Mouse (Mus musculus): ENCODE results near the gene Xntrpc. TPM values are rescaled to one million over a fixed set of nuclear protein-coding genes. Genes with fewer than 3 reads are reported as not detected.
A peak's percentile ranks its signal among the peaks of the same experiment; 100 is the strongest.

Gene Xntrpc
- polyA plus RNA-seq, 1 experiment: 4.7 TPM

DNA sequence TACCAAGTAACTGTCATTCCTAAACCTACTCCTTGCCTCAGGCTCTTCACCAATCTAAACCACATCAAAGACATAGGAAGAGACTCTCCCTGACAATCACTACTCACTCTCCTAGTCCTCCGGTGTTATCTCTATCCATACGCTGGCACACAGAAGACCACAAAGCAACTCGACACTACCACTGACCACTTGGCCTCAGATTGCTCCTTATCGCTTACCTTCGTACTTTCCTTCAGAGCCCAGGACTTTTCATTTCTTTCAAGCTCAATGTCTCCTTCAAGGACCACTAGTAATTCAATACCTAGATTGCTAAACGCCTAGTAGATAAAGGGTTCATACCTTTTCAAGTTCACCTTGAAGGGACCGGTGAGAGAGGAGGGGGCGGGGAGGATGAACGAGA lies 1.6 kb upstream of the Xntrpc start:
- TF ChIP-seq POLR2A (IDR thresholded peaks at IDR 0.05; ENCODE audit: borderline replicate concordance, insufficient read depth, low read length) (no peak), CTCF (IDR thresholded peaks at IDR 0.05; ENCODE audit: borderline replicate concordance, insufficient read depth, low read depth, low read length) (no peak)
- DNase-seq: no peak
- peak overlapping the region; percentile 72 for H3K4me3 ChIP-seq (replicated peaks; ENCODE audit: insufficient read depth, low read depth, low read length)
- no peaks in the 10 kb centered on the region; the same call in 1 of the 2 replicates for H3K4me1 ChIP-seq (ENCODE audit: control insufficient read depth, insufficient read depth, low read length)
- H3K27me3 ChIP-seq (ENCODE audit: control insufficient read depth, insufficient read depth, low read length): no peaks in the 10 kb centered on the region
- H3K27ac ChIP-seq (ENCODE audit: insufficient read depth, low read length): no peak overlapping the region
- 88% methylated on average over 9 of the region's 9 CpGs for WGBS

DNA sequence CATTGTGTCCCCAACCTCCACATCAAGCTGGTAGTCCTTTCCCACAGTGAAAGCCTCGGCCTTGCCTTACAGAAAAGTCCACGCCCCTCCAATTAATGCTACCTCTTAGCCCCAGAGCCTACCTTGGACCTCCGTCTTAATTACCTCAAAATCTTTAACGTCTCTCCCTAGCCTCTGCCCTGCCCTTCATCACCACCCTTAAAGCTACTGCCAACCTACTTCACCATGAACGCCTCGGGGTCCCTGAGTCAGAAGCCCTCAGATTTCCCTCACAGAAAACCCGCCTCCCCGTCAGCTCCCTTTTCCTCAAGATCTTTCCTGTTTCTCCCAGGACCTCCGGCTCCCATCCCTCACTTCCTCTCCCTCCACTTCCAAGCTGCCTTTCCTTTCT lies 863 bp upstream of the Xntrpc start:
- TF ChIP-seq CTCF (IDR thresholded peaks at IDR 0.05; ENCODE audit: borderline replicate concordance, insufficient read depth, low read depth, low read length) (no peak), POLR2A (IDR thresholded peaks at IDR 0.05; ENCODE audit: borderline replicate concordance, insufficient read depth, low read length) (no peak)
- Histone ChIP-seq H3K27me3 (ENCODE audit: control insufficient read depth, insufficient read depth, low read length) (no peaks in the 10 kb centered on the region), H3K27ac (ENCODE audit: insufficient read depth, low read length) (peak overlapping the region; percentile 57), H3K4me3 (replicated peaks; ENCODE audit: insufficient read depth, low read depth, low read length) (peak overlapping the region; percentile 72), H3K4me1 (ENCODE audit: control insufficient read depth, insufficient read depth, low read length) (no peaks in the 10 kb centered on the region; the same call in 1 of the 2 replicates)
- 2% methylated on average over 9 of the region's 9 CpGs for WGBS
- no peak for DNase-seq

GRCm38 (mm10) chr7:102066363-102066762 lies 850 bp downstream of the Xntrpc start:
- Histone ChIP-seq H3K27ac (ENCODE audit: insufficient read depth, low read length) (no peak overlapping the region), H3K4me3 (replicated peaks; ENCODE audit: insufficient read depth, low read depth, low read length) (no peak overlapping the region), H3K4me1 (ENCODE audit: control insufficient read depth, insufficient read depth, low read length) (no peaks in the 10 kb centered on the region; the same call in 1 of the 2 replicates), H3K27me3 (ENCODE audit: control insufficient read depth, insufficient read depth, low read length) (no peaks in the 10 kb centered on the region)
- TF ChIP-seq CTCF (IDR thresholded peaks at IDR 0.05; ENCODE audit: borderline replicate concordance, insufficient read depth, low read depth, low read length) (no peak), POLR2A (IDR thresholded peaks at IDR 0.05; ENCODE audit: borderline replicate concordance, insufficient read depth, low read length) (no peak)
- WGBS: 58% methylated on average over 6 of the region's 6 CpGs
- no peak for DNase-seq

DNA sequence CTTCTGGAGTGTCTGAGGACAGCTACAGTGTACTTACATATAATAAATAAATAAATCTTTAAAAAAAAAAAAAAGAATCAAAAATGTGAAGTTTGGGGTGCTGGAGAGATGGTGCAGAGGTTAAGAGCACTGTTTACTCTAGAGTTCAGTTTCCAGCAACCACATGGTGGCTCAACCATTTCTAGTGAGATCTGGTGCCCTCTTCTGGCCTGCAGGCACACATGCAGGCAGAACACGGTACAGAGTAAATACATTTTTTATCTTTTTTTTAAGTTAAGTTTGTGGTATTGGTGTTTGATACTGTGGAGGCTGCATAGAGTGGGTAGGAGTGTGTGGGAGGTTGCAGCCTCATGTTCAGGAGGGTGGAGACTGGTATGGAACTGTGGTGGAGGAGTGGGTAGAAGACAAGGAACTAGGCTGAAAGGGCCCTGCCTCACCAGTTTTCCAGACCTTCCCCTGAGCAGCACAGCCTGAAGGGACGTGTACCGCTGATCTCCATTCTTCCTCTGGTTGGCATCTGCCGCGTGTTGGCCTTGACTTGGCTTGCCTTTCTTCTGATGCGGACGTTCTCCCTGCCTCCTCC lies 11.3 kb downstream of the Xntrpc start:
- WGBS: 68% methylated on average over 7 of the region's 7 CpGs
- TF ChIP-seq CTCF (IDR thresholded peaks at IDR 0.05; ENCODE audit: borderline replicate concordance, insufficient read depth, low read depth, low read length): peak; percentile 58; the same call in 1 of the 2 replicates
- TF ChIP-seq POLR2A (IDR thresholded peaks at IDR 0.05; ENCODE audit: borderline replicate concordance, insufficient read depth, low read length): no peak

GRCm38 (mm10) chr7:102078517-102078916 lies 13.0 kb downstream of the Xntrpc start:
- peak; percentile 33 to 36 for DNase-seq
- 67% methylated on average over 7 of the region's 7 CpGs for WGBS

More for the DNA sequence above, 11.3 kb downstream of the Xntrpc start:
- H3K27me3 ChIP-seq (ENCODE audit: control insufficient read depth, insufficient read depth, low read length): no peaks in the 10 kb centered on the region
- no peaks in the 10 kb centered on the region for H3K4me1 ChIP-seq (ENCODE audit: control insufficient read depth, insufficient read depth, low read length)
- H3K4me3 ChIP-seq (replicated peaks; ENCODE audit: insufficient read depth, low read depth, low read length): no peak overlapping the region
- DNase-seq: no peak
- H3K27ac ChIP-seq (ENCODE audit: insufficient read depth, low read length): no peak overlapping the region

GRCm38 (mm10) chr7:102080311-102080710 lies 14.8 kb downstream of the Xntrpc start:
- no peak overlapping the region for H3K4me3 ChIP-seq (replicated peaks; ENCODE audit: insufficient read depth, low read depth, low read length)
- H3K27ac ChIP-seq (ENCODE audit: insufficient read depth, low read length): no peak overlapping the region
- 91% methylated on average over 8 of the region's 8 CpGs for WGBS
- H3K27me3 ChIP-seq (ENCODE audit: control insufficient read depth, insufficient read depth, low read length): no peaks in the 10 kb centered on the region
- TF ChIP-seq POLR2A (IDR thresholded peaks at IDR 0.05; ENCODE audit: borderline replicate concordance, insufficient read depth, low read length) (no peak), CTCF (IDR thresholded peaks at IDR 0.05; ENCODE audit: borderline replicate concordance, insufficient read depth, low read depth, low read length) (no peak)
- no peak for DNase-seq
- no peaks in the 10 kb centered on the region for H3K4me1 ChIP-seq (ENCODE audit: control insufficient read depth, insufficient read depth, low read length)

More at GRCm38 (mm10) chr7:102078517-102078916, 13.0 kb downstream of the Xntrpc start:
- H3K27me3 ChIP-seq (ENCODE audit: control insufficient read depth, insufficient read depth, low read length): no peaks in the 10 kb centered on the region
- H3K4me1 ChIP-seq (ENCODE audit: control insufficient read depth, insufficient read depth, low read length): no peaks in the 10 kb centered on the region
- TF ChIP-seq CTCF (IDR thresholded peaks at IDR 0.05; ENCODE audit: borderline replicate concordance, insufficient read depth, low read depth, low read length): peak; percentile 47; the same call in 1 of the 2 replicates
- no peak for TF ChIP-seq POLR2A (IDR thresholded peaks at IDR 0.05; ENCODE audit: borderline replicate concordance, insufficient read depth, low read length)
- H3K27ac ChIP-seq (ENCODE audit: insufficient read depth, low read length): no peak overlapping the region
- no peak overlapping the region for H3K4me3 ChIP-seq (replicated peaks; ENCODE audit: insufficient read depth, low read depth, low read length)

- no peak for TF ChIP-seq POLR2A (IDR thresholded peaks at IDR 0.05; ENCODE audit: borderline replicate concordance, insufficient read depth, low read length)
- no peak for TF ChIP-seq CTCF (IDR thresholded peaks at IDR 0.05; ENCODE audit: borderline replicate concordance, insufficient read depth, low read depth, low read length)
- no peak overlapping the region for H3K27ac ChIP-seq (ENCODE audit: insufficient read depth, low read length)
- WGBS: 94% methylated on average over 5 of the region's 5 CpGs
- no peak for DNase-seq
- no peak overlapping the region for H3K4me3 ChIP-seq (replicated peaks; ENCODE audit: insufficient read depth, low read depth, low read length)
- no peaks in the 10 kb centered on the region for H3K4me1 ChIP-seq (ENCODE audit: control insufficient read depth, insufficient read depth, low read length)
- H3K27me3 ChIP-seq (ENCODE audit: control insufficient read depth, insufficient read depth, low read length): no peaks in the 10 kb centered on the region
These were observed 16.3 kb downstream of the Xntrpc start for GRCm38 (mm10) chr7:102081784-102082183.

GRCm38 (mm10) chr7:102082816-102083215 lies 17.3 kb downstream of the Xntrpc start, which contains the start of gene Trpc2:
TSS of gene Trpc2 (plus strand) at chr7:102083116.
- H3K4me1 ChIP-seq (ENCODE audit: control insufficient read depth, insufficient read depth, low read length): peaks cover 4% of the 10 kb centered on the region
- TF ChIP-seq POLR2A (IDR thresholded peaks at IDR 0.05; ENCODE audit: borderline replicate concordance, insufficient read depth, low read length) (no peak), CTCF (IDR thresholded peaks at IDR 0.05; ENCODE audit: borderline replicate concordance, insufficient read depth, low read depth, low read length) (no peak)
- no peak within 1 kb of the TSS for H3K4me3 ChIP-seq (replicated peaks; ENCODE audit: insufficient read depth, low read depth, low read length)
- no peak within 1 kb of the TSS for H3K27ac ChIP-seq (ENCODE audit: insufficient read depth, low read length)
- H3K27me3 ChIP-seq (ENCODE audit: control insufficient read depth, insufficient read depth, low read length): no peaks in the 10 kb centered on the region
- no peak for DNase-seq
- WGBS: 57% methylated on average over 5 of the region's 5 CpGs

All from cerebellum, adult 2 months (tissue).